Mouse (Mus musculus) embryonic facial prominence, embryonic 13.5 days (tissue): Measurements from ENCODE around the gene Cdc42bpb. TPM values are rescaled to one million over a fixed set of nuclear protein-coding genes. Genes with fewer than 3 reads are reported as not detected.
A peak's percentile ranks its signal among the peaks of the same experiment; 100 is the strongest.

ENCODE experiments used
- ATAC-seq: fragments of 200-750 bp; cut with Nextera tagmentation; 2 replicates; pipeline ENCODE4 v1.8.0; 2017; ENCODE audit warnings: low read depth; ENCODE audit not compliant: insufficient number of reproducible peaks, insufficient read depth, low FRiP score, low TSS enrichment
- H3K27ac ChIP-seq: fragments of 300-500 bp; sonication (generic); 2 replicates; pipeline ENCODE4 v1.5.1; 2015; ENCODE audit warnings: moderate library complexity, mild to moderate bottlenecking, inconsistent platforms
- H3K27me3 ChIP-seq: fragments of 300-500 bp; sonication (generic); 2 replicates; pipeline ENCODE4 v1.6.1; 2015; ENCODE audit warnings: mild to moderate bottlenecking, inconsistent platforms
- H3K36me3 ChIP-seq: fragments of 300-500 bp; sonication (generic); 2 replicates; pipeline ENCODE4 v1.6.1; 2015; ENCODE audit warnings: mild to moderate bottlenecking, inconsistent platforms
- H3K4me1 ChIP-seq: fragments of 300-500 bp; sonication (generic); 2 replicates; pipeline ENCODE4 v1.6.1; 2015; ENCODE audit warnings: inconsistent platforms
- H3K4me2 ChIP-seq: fragments of 300-500 bp; sonication (generic); 2 replicates; pipeline ENCODE4 v1.6.1; 2015; ENCODE audit warnings: moderate library complexity, mild to moderate bottlenecking, inconsistent platforms
- H3K4me3 ChIP-seq: fragments of 300-500 bp; sonication (generic); 2 replicates; pipeline ENCODE4 v1.5.1; 2015; ENCODE audit warnings: mild to moderate bottlenecking, inconsistent platforms
- H3K9ac ChIP-seq: fragments of 300-500 bp; sonication (generic); 2 replicates; pipeline ENCODE4 v1.6.1; 2015; ENCODE audit warnings: mild to moderate bottlenecking, inconsistent platforms
- H3K9me3 ChIP-seq: fragments of 300-500 bp; sonication (generic); 2 replicates; pipeline ENCODE4 v1.6.1; 2016; ENCODE audit warnings: inconsistent platforms
- WGBS: fragments of 180-500 bp; shearing (Covaris S2); methylation state at CpG from one replicate; pipeline ENCODE4 v1.1.7; 2015; ENCODE audit warnings: mixed read lengths; 5-methylcytosine and 5-hydroxymethylcytosine counted together
- polyA plus RNA-seq: library from polyadenylated mRNA; unstranded; fragments of >200 nt; fragmentation: Nextera tagmentation; extraction: Ambion mirVana; gene quantifications from 2 replicates; pipeline ENCODE4 v1.2.1, GENCODE M21; 2015

Gene Cdc42bpb
- polyA plus RNA-seq: 33.7 and 34.6 TPM in 2 replicates

GRCm38 (mm10) chr12:111377376-111377973 lies at the start of gene Cdc42bpb:
Gene Cdc42bpb (minus strand): TSS chr12:111377718.
- peak within 1 kb of the TSS; percentile 93 for H3K4me2 ChIP-seq
- no peaks in the 10 kb centered on the region; the same call in 1 of the 2 replicates for H3K27me3 ChIP-seq
- peak; percentile 95 for ATAC-seq
- peak within 1 kb of the TSS; percentile 99 for H3K4me3 ChIP-seq
- under 1% methylated on average over 71 of the region's 94 CpGs for WGBS
- peak within 1 kb of the TSS; percentile 87 for H3K27ac ChIP-seq
- peaks cover 35% of the 10 kb centered on the region for H3K4me1 ChIP-seq
- H3K9ac ChIP-seq: peak within 1 kb of the TSS; percentile 94
- H3K36me3 ChIP-seq: no peaks in the 10 kb centered on the region
- no peaks in the 10 kb centered on the region for H3K9me3 ChIP-seq

- no peak overlapping the region for H3K4me3 ChIP-seq
- ATAC-seq: no peak; the same call in 1 of the 2 replicates
- 16% methylated on average over 29 of the region's 29 CpGs for WGBS
- no peaks in the 10 kb centered on the region for H3K9me3 ChIP-seq
- H3K36me3 ChIP-seq: no peaks in the 10 kb centered on the region
- peak overlapping the region; percentile 16 for H3K4me2 ChIP-seq
- H3K27ac ChIP-seq: no peak overlapping the region
- peaks cover 94% of the 10 kb centered on the region for H3K27me3 ChIP-seq
- H3K4me1 ChIP-seq: peaks cover 78% of the 10 kb centered on the region
- H3K9ac ChIP-seq: no peak overlapping the region
Measured at GRCm38 (mm10) chr12:111425789-111426460, 48.4 kb upstream of the Cdc42bpb start.

- no peak for ATAC-seq
- Histone ChIP-seq H3K4me3 (no peak overlapping the region), H3K36me3 (no peaks in the 10 kb centered on the region), H3K27ac (no peak overlapping the region), H3K4me2 (peak overlapping the region; percentile 16; the same call in 1 of the 2 replicates), H3K9me3 (no peaks in the 10 kb centered on the region), H3K27me3 (peaks cover 92% of the 10 kb centered on the region), H3K9ac (no peak overlapping the region), H3K4me1 (peaks cover 78% of the 10 kb centered on the region)
- 4% methylated on average over 15 of the region's 15 CpGs for WGBS
Measured at GRCm38 (mm10) chr12:111425258-111425657, 47.7 kb upstream of the Cdc42bpb start.

- no peaks in the 10 kb centered on the region for H3K36me3 ChIP-seq
- 20% methylated on average over 9 of the region's 9 CpGs for WGBS
Measured at GRCm38 (mm10) chr12:111424547-111424946, 47.0 kb upstream of the Cdc42bpb start.

GRCm38 (mm10) chr12:111423570-111424129 lies 46.1 kb upstream of the Cdc42bpb start:
- WGBS: 4% methylated on average over 43 of the region's 43 CpGs

More at GRCm38 (mm10) chr12:111424547-111424946, 47.0 kb upstream of the Cdc42bpb start:
- no peak for ATAC-seq
- H3K4me1 ChIP-seq: peaks cover 76% of the 10 kb centered on the region
- H3K4me2 ChIP-seq: no peak overlapping the region
- peaks cover 89% of the 10 kb centered on the region for H3K27me3 ChIP-seq
- no peaks in the 10 kb centered on the region for H3K9me3 ChIP-seq
- no peak overlapping the region for H3K4me3 ChIP-seq
- no peak overlapping the region for H3K9ac ChIP-seq
- no peak overlapping the region for H3K27ac ChIP-seq

GRCm38 (mm10) chr12:111422852-111423251 lies 45.3 kb upstream of the Cdc42bpb start:
- Histone ChIP-seq H3K27me3 (peaks cover 80% of the 10 kb centered on the region), H3K9ac (peak overlapping the region; percentile 61; the same call in 1 of the 2 replicates), H3K4me3 (no peak overlapping the region), H3K27ac (no peak overlapping the region), H3K9me3 (no peaks in the 10 kb centered on the region), H3K4me2 (peak overlapping the region; percentile 64; the same call in 1 of the 2 replicates), H3K36me3 (no peaks in the 10 kb centered on the region), H3K4me1 (peaks cover 76% of the 10 kb centered on the region)
- no peak for ATAC-seq
- 39% methylated on average over 5 of the region's 5 CpGs for WGBS

More at GRCm38 (mm10) chr12:111423570-111424129, 46.1 kb upstream of the Cdc42bpb start:
- Histone ChIP-seq H3K9ac (peak overlapping the region; percentile 61), H3K4me3 (peak overlapping the region; percentile 38), H3K27ac (no peak overlapping the region), H3K9me3 (no peaks in the 10 kb centered on the region), H3K36me3 (no peaks in the 10 kb centered on the region), H3K27me3 (peaks cover 88% of the 10 kb centered on the region), H3K4me1 (peaks cover 76% of the 10 kb centered on the region), H3K4me2 (peak overlapping the region; percentile 64)
- ATAC-seq: no peak

- Histone ChIP-seq H3K4me3 (no peak overlapping the region), H3K9ac (no peak overlapping the region), H3K36me3 (no peaks in the 10 kb centered on the region), H3K27me3 (peaks cover 66% of the 10 kb centered on the region), H3K27ac (peak overlapping the region; percentile 7; the same call in 1 of the 2 replicates), H3K9me3 (no peaks in the 10 kb centered on the region), H3K4me1 (peaks cover 81% of the 10 kb centered on the region), H3K4me2 (no peak overlapping the region; the same call in 1 of the 2 replicates)
- no peak for ATAC-seq
- 43% methylated on average over 7 of the region's 7 CpGs for WGBS
Measured at GRCm38 (mm10) chr12:111420946-111421709, 43.6 kb upstream of the Cdc42bpb start.

GRCm38 (mm10) chr12:111419918-111420317 lies 42.4 kb upstream of the Cdc42bpb start:
- H3K4me3 ChIP-seq: no peak overlapping the region
- no peak overlapping the region for H3K9ac ChIP-seq
- no peak overlapping the region for H3K27ac ChIP-seq
- ATAC-seq: no peak
- H3K4me1 ChIP-seq: peaks cover 70% of the 10 kb centered on the region
- H3K27me3 ChIP-seq: peaks cover 56% of the 10 kb centered on the region
- H3K36me3 ChIP-seq: no peaks in the 10 kb centered on the region
- 77% methylated on average over 5 of the region's 5 CpGs for WGBS
- H3K9me3 ChIP-seq: no peaks in the 10 kb centered on the region
- H3K4me2 ChIP-seq: no peak overlapping the region

GRCm38 (mm10) chr12:111416921-111417779 lies 39.6 kb upstream of the Cdc42bpb start, which contains the start of gene Exoc3l4:
Gene Exoc3l4 (plus strand): TSS chr12:111417017.
- Histone ChIP-seq H3K27me3 (peaks cover 28% of the 10 kb centered on the region), H3K4me1 (peaks cover 74% of the 10 kb centered on the region), H3K9ac (peak within 1 kb of the TSS; percentile 61), H3K36me3 (no peaks in the 10 kb centered on the region), H3K4me3 (peak within 1 kb of the TSS; percentile 33), H3K27ac (peak within 1 kb of the TSS; percentile 68), H3K9me3 (no peaks in the 10 kb centered on the region), H3K4me2 (peak within 1 kb of the TSS; percentile 63)
- no peak for ATAC-seq
- WGBS: 3% methylated on average over 17 of the region's 17 CpGs

- peak; percentile 66 for ATAC-seq
- Histone ChIP-seq H3K27me3 (peaks cover 23% of the 10 kb centered on the region), H3K4me3 (peak overlapping the region; percentile 41), H3K27ac (peak overlapping the region; percentile 63), H3K9me3 (no peaks in the 10 kb centered on the region), H3K36me3 (no peaks in the 10 kb centered on the region), H3K4me1 (peaks cover 51% of the 10 kb centered on the region), H3K9ac (peak overlapping the region; percentile 59), H3K4me2 (peak overlapping the region; percentile 59)
- WGBS: 2% methylated on average over 21 of the region's 21 CpGs
Measured at GRCm38 (mm10) chr12:111413300-111413699, 35.8 kb upstream of the Cdc42bpb start.
